Mouse (Mus musculus): ENCODE measurements at regions not wholly inside any gene's neighbourhood (a gene's known extent, or its start where the extent isn't known, plus 50 kb on each side); places are given as distances from the start of the nearest gene placed in this dataset.

DNA sequence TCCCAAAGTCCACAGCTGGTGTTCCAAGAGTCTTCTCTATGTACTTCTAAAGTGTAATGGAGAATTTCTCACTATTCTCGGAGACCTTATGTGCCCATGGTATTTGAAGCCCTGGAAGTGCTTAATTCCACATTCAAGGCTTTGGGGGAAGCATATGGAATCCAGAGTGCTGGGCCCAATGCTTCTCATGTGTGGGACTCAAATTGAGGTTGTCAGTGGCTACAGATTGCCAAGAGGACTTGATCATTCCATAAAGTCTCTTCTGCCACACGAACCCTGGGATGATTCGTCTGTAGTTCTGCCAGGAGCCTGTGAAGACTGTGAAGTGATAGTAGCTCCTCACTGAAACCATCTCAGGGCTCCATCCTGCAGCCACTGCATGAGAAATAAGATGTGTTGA lies 275.3 kb downstream of the Bckdhb start:
- TF ChIP-seq POLR2A (IDR thresholded peaks at IDR 0.05; ENCODE audit: insufficient read depth, low read length) (no peak), EP300 (IDR thresholded peaks at IDR 0.05; ENCODE audit: insufficient read depth, low read depth, low read length) (no peak), CTCF (IDR thresholded peaks at IDR 0.05; ENCODE audit: low read depth, low read length) (no peak)

All from ES-Bruce4 (cell line).